Mouse (Mus musculus) kidney, embryonic 14.5 days (tissue): ENCODE data around the gene Arpc2. TPM values are rescaled to one million over a fixed set of nuclear protein-coding genes. Genes with fewer than 3 reads are reported as not detected.

ENCODE experiments used
- ATAC-seq: fragments of 200-750 bp; cut with Nextera tagmentation; 2 replicates; pipeline ENCODE4 v1.8.0; 2017; ENCODE audit warnings: moderate number of reproducible peaks, mild to moderate bottlenecking, moderate TSS enrichment, moderate library complexity; ENCODE audit not compliant: low FRiP score, low TSS enrichment
- H3K27ac ChIP-seq: fragments of 300-500 bp; sonication (generic); 2 replicates; pipeline ENCODE4 v1.5.1; 2014; ENCODE audit warnings: low read depth, mild to moderate bottlenecking, low read length, moderate library complexity, mixed read lengths
- H3K27me3 ChIP-seq: fragments of 300-500 bp; sonication (generic); 2 replicates; pipeline ENCODE4 v1.6.1; 2014; ENCODE audit warnings: mild to moderate bottlenecking, low read length; ENCODE audit not compliant: control insufficient read depth, insufficient read depth
- H3K36me3 ChIP-seq: fragments of 300-500 bp; sonication (generic); 2 replicates; pipeline ENCODE4 v1.6.1; 2014; ENCODE audit warnings: low read length, mixed read lengths; ENCODE audit not compliant: control insufficient read depth, insufficient read depth
- H3K4me1 ChIP-seq: fragments of 300-500 bp; sonication (generic); 2 replicates; pipeline ENCODE4 v1.6.1; 2014; ENCODE audit warnings: low read length, mixed read lengths; ENCODE audit not compliant: control insufficient read depth, insufficient read depth
- H3K4me2 ChIP-seq: fragments of 300-500 bp; sonication (generic); replicated peaks from 2 replicates; pipeline ENCODE4 v1.6.1; 2014; ENCODE audit warnings: low read depth, mild to moderate bottlenecking, low read length
- H3K4me3 ChIP-seq: fragments of 300-500 bp; sonication (generic); 2 replicates; pipeline ENCODE4 v1.5.1; 2014; ENCODE audit warnings: mild to moderate bottlenecking, low read length
- H3K9ac ChIP-seq: fragments of 300-500 bp; sonication (generic); 2 replicates; pipeline ENCODE4 v1.6.1; 2014; ENCODE audit warnings: low read depth, mild to moderate bottlenecking, low read length, moderate library complexity
- H3K9me3 ChIP-seq: fragments of 300-500 bp; sonication (generic); 2 replicates; pipeline ENCODE4 v1.6.1; 2016; ENCODE audit warnings: low read length; ENCODE audit not compliant: control insufficient read depth
- WGBS: fragments of 180-500 bp; shearing (Covaris S2); extraction: QIAGEN DNeasy Blood & Tissue Kit; methylation state at CpG from one replicate; pipeline ENCODE4 v1.1.7; 2014; 5-methylcytosine and 5-hydroxymethylcytosine counted together
- polyA plus RNA-seq: library from polyadenylated mRNA; unstranded; fragments of >200 nt; fragmentation: Nextera tagmentation; extraction: Ambion mirVana; gene quantifications from 2 replicates; pipeline ENCODE4 v1.2.1, GENCODE M21; 2014

Gene Arpc2
- polyA plus RNA-seq, 1 experiment from 2014 or later: 378 TPM

- Histone ChIP-seq H3K27ac (no peak overlapping the region), H3K4me3 (no peak overlapping the region), H3K36me3 (no peaks in the 10 kb centered on the region), H3K9me3 (no peaks in the 10 kb centered on the region), H3K4me1 (no peaks in the 10 kb centered on the region), H3K9ac (no peak overlapping the region), H3K27me3 (no peaks in the 10 kb centered on the region), H3K4me2 (no peak overlapping the region)
- 84% methylated on average over 7 of the region's 7 CpGs for WGBS
- no peak for ATAC-seq
Observed at GRCm38 (mm10) chr1:74201048-74201844, 34.6 kb upstream of the Arpc2 start.

- Histone ChIP-seq H3K4me3 (no peak overlapping the region), H3K27ac (no peak overlapping the region), H3K9ac (no peak overlapping the region), H3K27me3 (no peaks in the 10 kb centered on the region), H3K36me3 (no peaks in the 10 kb centered on the region), H3K9me3 (no peaks in the 10 kb centered on the region), H3K4me2 (no peak overlapping the region), H3K4me1 (no peaks in the 10 kb centered on the region)
- WGBS: 70% methylated on average over 5 of the region's 5 CpGs
- ATAC-seq: no peak
Observed at GRCm38 (mm10) chr1:74203457-74203856, 32.4 kb upstream of the Arpc2 start.

DNA sequence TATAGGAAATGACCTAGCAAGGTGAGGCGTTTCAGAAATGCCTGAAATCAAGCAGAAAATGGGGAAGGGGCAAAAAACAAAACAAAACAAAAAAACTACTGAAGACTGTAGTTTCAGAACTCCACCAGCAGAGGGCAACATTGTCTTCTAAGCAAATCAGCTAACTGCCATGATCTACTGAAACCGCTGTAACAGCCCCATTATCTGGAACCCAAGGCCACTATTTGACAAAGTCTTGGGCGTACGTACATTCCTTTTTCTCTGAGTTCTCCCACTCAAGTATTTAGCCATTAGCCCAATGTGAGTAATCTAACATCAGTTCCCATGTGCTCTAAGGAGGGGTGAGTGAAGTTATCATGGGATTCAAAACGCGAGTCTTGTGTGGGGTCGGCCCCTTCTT lies 30.0 kb upstream of the Arpc2 start:
- no peaks in the 10 kb centered on the region for H3K27me3 ChIP-seq
- no peaks in the 10 kb centered on the region for H3K9me3 ChIP-seq
- H3K9ac ChIP-seq: no peak overlapping the region
- 57% methylated on average over 7 of the region's 7 CpGs for WGBS
- no peak overlapping the region for H3K27ac ChIP-seq
- no peaks in the 10 kb centered on the region for H3K36me3 ChIP-seq
- no peak for ATAC-seq
- H3K4me2 ChIP-seq: no peak overlapping the region
- H3K4me1 ChIP-seq: no peaks in the 10 kb centered on the region
- no peak overlapping the region for H3K4me3 ChIP-seq

DNA sequence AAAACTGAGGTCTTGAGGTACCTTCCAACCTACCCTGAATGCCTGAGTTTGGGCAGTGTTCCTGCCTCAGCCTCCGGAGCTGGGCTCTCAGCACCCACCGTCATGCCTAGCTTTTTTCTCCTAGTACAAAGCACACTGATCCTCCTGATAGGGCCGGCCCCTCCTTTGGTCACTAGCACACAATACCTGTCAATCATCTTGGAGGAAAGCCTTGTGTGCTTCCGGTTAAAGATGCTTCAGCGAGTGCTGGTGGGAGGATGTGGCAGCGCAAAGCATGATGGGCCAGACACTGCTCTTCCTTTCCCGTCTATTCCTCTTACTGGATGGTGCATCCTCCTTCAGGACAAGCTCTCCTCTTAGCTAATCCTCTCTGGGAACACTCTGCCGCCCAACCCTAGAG lies 29.2 kb upstream of the Arpc2 start:
- Histone ChIP-seq H3K4me3 (no peak overlapping the region), H3K36me3 (no peaks in the 10 kb centered on the region), H3K27ac (no peak overlapping the region), H3K27me3 (no peaks in the 10 kb centered on the region), H3K4me2 (no peak overlapping the region), H3K4me1 (no peaks in the 10 kb centered on the region), H3K9ac (no peak overlapping the region), H3K9me3 (no peaks in the 10 kb centered on the region)
- WGBS: 78% methylated on average over 8 of the region's 8 CpGs
- ATAC-seq: no peak

DNA sequence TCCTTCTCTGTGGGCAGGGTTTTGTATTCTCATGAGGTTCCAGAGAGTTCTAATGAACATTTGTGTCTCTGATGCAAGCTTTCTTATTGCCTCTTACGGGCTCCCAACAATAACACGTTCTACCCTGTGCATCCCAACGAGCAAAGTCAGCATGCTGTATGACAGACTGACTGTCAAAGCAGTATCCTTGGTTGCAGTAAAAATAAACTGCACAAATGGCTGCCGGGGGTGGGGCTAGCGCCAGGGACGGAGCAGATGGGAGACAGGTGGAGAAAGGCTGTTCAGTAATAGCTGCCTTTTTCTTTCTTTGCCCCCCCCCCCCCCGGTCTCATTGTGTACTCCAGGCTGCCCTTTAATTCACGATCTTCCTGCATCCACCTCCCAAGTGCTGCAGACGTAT lies 28.0 kb upstream of the Arpc2 start:
- H3K9me3 ChIP-seq: no peaks in the 10 kb centered on the region
- ATAC-seq: no peak
- WGBS: 60% methylated on average over 9 of the region's 9 CpGs

GRCm38 (mm10) chr1:74208941-74209340 lies 26.9 kb upstream of the Arpc2 start:
- no peaks in the 10 kb centered on the region for H3K9me3 ChIP-seq
- no peak overlapping the region for H3K4me2 ChIP-seq
- no peak overlapping the region for H3K27ac ChIP-seq
- WGBS: 91% methylated on average over 8 of the region's 8 CpGs
- no peaks in the 10 kb centered on the region for H3K36me3 ChIP-seq
- H3K4me3 ChIP-seq: no peak overlapping the region
- no peaks in the 10 kb centered on the region for H3K4me1 ChIP-seq
- ATAC-seq: no peak
- H3K9ac ChIP-seq: no peak overlapping the region
- no peaks in the 10 kb centered on the region for H3K27me3 ChIP-seq

More for the DNA sequence above, 28.0 kb upstream of the Arpc2 start:
- Histone ChIP-seq H3K27me3 (no peaks in the 10 kb centered on the region), H3K4me1 (no peaks in the 10 kb centered on the region), H3K4me2 (no peak overlapping the region), H3K36me3 (no peaks in the 10 kb centered on the region), H3K9ac (no peak overlapping the region), H3K4me3 (no peak overlapping the region), H3K27ac (no peak overlapping the region)

GRCm38 (mm10) chr1:74219922-74220321 lies 16.0 kb upstream of the Arpc2 start:
- 88% methylated on average over 7 of the region's 7 CpGs for WGBS
- no peak overlapping the region for H3K4me3 ChIP-seq

DNA sequence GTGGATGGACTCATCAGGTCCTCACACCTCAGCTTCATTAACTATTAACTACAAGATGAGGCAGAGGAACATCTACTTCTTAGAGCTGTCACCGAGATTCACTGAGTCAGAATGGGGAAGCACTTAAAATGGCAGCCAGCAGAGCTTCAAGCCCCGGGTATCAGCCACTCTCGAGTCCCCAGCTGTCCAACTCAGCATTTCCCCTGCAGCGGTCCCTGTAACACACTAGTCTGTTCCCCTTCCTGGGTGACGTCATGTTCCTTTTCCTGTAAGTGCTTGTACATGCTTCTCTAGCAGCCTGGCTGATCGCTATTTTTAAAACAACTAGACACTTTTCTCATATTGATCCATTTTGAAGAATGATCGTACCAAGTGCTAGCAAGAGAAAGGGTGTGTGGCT lies 8.6 kb upstream of the Arpc2 start:
- H3K9me3 ChIP-seq: no peaks in the 10 kb centered on the region
- H3K27me3 ChIP-seq: no peaks in the 10 kb centered on the region
- no peak overlapping the region for H3K4me3 ChIP-seq
- 73% methylated on average over 7 of the region's 7 CpGs for WGBS
- no peaks in the 10 kb centered on the region for H3K4me1 ChIP-seq
- no peak for ATAC-seq
- no peak overlapping the region for H3K27ac ChIP-seq
- H3K4me2 ChIP-seq: no peak overlapping the region
- H3K9ac ChIP-seq: no peak overlapping the region
- no peaks in the 10 kb centered on the region for H3K36me3 ChIP-seq

More at GRCm38 (mm10) chr1:74219922-74220321, 16.0 kb upstream of the Arpc2 start:
- Histone ChIP-seq H3K4me2 (no peak overlapping the region), H3K36me3 (no peaks in the 10 kb centered on the region), H3K9ac (no peak overlapping the region), H3K4me1 (no peaks in the 10 kb centered on the region), H3K9me3 (no peaks in the 10 kb centered on the region), H3K27ac (no peak overlapping the region), H3K27me3 (no peaks in the 10 kb centered on the region)
- ATAC-seq: no peak

DNA sequence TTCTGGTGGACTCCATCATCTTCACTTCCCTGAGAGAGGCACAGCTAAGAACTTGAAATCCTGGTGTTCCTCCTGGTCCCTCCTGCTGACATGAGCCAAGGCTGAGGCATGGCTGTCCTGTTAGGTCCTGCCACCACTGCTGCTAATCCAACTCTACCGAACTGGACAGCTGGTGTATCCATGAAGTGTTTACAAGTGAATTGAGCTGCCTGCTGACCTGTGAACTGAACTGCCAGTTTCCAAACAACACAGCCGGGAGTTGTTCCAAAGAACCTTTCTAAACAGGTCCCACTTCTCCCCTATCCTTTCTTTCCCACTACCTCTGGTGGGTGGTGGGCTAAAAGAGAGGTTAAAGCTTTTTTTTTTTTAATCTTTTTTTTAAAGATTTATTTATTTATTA lies 5.9 kb upstream of the Arpc2 start:
- ATAC-seq: no peak
- Histone ChIP-seq H3K36me3 (no peaks in the 10 kb centered on the region), H3K27ac (no peak overlapping the region), H3K9ac (no peak overlapping the region), H3K4me1 (no peaks in the 10 kb centered on the region), H3K4me3 (no peak overlapping the region), H3K9me3 (no peaks in the 10 kb centered on the region), H3K4me2 (no peak overlapping the region), H3K27me3 (no peaks in the 10 kb centered on the region)
- WGBS: 62% methylated on average over 2 of the region's 2 CpGs
